Mouse (Mus musculus) brain, embryonic 18.5 days (tissue): ENCODE measurements around the gene Slc7a7.

Source experiments
- DNase-seq: peaks from one replicate; pipeline ENCODE4 v3.0.0-alpha.2; 2012; ENCODE audit warnings: low read depth, low spot score

The Slc7a7 gene

DNA sequence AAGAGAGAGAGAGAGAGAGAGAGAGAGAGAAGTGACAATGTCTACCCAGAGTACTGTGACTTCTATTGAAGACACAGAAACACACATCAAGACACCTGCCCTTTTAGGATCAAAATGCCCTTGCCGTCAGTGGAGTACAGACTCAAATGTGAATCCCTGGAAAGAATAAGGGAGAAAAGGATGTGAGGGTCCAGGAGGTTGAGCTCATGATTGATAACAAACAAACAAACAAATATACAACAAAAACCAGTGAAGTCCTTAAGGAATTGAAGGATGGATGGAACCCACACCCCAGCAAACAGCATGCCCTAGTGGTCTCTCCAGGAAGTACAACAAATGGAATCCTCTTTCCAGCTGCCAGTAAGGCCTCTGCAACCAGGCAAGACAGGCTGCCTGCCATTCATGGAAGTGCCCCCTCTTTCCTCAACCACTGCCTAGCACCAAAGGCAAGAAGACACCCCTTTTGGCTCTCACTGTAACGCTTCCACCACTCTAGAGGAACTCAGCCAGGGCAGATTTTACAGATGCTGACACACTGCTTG lies 4.9 kb downstream of the Slc7a7 start:
- DNase-seq: no peak

DNA sequence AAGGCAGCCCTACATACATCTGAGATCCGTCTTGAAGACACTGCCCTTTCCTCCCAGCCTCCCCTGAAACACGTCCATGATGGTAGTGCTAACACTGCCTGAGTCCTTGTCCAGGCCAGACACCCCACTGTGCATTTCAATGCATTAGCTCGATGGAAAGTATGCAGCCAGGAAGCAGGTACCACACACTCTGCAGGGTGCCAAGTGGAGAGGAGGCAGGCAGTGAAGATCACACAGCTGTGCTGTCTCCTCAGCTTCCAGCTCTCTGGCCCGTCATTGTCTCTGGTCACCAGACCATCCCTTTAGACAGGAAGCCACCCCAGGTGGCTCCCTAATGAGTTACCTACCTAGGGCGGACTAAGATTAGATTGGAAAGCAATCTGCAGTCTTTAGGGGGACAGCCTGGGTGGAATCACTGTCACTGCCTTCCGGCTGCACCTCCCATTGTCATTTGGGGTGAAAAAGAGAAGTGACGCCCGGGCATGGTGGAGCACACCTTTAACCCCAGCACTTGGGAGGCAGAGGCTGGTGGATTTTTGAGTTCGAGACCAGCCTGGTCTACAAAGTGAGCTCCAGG lies 5.5 kb downstream of the Slc7a7 start:
- no peak for DNase-seq

DNA sequence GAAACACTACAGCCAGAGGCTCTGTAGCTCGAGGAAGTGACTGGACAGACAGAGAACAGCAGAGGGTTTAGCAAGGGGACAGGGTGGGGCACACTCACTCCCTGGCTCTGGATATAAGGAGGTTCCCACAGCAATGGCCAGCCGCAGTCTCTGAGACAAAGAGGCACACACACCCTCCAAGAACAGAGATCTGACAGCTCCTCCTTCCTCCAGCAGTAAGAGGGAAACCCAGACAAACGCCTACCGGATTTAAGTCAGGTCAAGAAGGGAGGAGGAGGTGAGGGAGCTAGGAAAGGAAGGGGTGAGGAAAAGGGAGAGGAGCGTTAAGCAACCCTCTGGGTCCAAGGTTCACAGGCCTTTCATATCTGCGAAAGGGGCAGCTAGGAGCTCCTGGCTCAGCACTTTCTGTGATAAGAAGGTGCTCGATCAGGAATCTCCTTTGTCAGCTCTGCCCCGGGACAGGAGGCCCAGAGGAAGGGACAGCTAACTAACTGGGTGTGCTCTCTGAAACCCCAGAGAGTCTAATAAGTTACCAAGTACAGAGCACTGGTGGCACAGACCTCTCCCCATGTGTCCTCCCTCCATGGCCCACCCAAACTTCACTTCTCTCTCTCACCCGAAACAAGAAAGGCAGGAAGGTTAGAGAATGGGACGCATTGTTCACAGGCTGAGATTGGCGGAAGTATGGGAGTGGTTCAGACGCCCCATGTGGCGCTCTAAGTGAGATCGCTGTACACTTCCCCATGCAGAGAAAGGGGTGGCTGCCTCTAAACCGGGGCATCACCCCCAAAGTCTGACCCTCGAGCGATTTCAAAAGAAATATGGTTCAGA lies 7.4 kb downstream of the Slc7a7 start:
- no peak for DNase-seq

DNA sequence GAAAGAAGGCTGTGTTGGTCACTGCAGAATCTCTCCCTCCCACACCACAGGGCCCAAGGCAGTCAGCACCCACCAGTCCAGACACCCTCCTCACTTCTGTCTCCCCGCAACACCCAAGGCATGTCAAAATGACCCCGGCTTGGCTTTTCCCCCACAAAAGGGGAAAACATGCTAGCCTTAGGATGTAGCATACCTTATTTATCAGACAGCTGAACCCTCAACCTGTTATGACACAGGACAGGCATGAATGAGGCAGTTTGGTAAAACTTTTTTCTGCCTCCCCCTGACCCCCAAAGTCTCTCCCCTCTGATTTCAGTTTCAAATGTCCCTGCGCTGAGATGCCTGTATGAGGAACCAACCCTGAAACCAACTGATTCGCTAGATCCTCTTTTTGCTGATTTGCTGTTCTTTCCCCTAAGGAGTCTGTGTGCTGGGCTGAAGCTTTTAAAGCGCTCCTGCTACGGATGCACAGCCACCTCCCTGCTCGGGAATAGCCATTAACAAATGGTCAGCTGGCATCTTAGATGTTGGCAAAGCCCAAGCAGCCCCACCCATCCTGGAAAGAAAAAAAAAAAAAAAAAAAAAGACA lies 8.4 kb downstream of the Slc7a7 start:
- DNase-seq: no peak

DNA sequence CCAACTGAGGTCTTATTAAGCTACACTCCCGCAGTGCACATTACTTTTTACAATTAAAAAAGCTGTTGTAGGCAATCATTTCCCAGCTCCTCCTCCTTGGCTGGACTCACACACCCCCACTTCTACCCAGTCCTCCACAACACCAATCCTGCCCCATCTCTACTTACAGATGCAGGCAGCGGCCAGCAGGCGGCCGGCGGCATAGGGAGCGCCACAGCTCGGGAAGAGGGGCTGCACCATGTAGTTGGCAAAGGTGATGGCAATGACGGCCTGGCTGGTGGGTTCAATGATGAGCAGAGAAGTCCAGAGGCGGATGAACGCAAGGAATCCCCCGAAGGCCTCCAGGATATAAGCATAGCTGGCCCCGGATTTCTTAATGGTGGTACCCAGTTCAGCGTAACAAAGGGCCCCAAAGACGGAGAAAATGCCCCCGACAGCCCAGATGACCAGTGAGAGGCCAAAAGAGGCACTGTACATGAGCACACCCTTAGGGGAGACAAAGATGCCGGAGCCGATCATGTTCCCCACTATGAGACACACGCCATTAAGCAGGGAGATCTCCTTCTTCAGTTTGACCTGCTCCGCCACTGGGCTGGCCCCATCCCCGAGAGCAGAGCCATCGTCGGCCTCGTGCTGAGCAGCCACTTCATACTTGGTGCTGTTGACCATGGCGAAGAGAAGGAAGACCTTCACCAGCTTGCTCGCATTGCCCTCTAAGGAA lies 9.1 kb downstream of the Slc7a7 start:
- DNase-seq: no peak

DNA sequence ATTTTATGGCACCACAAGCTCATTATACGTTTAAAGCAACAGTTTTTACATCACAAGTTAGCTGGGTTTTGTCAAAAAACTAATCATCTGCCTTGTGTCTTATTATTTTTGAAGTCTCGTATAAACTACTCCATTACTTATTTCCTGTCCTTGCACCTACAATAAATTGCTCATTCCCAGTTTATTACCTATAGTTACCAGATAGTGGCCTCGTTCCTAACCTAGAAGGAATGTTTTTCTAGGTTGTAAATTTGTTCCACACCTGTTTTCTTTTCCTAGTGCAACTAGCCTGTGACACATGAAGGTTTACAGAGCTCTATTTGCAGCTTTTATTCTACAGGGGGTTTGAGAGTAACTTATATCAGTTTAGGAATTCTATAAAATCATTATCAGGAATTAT lies 15.9 kb downstream of the Slc7a7 start:
- DNase-seq: no peak

DNA sequence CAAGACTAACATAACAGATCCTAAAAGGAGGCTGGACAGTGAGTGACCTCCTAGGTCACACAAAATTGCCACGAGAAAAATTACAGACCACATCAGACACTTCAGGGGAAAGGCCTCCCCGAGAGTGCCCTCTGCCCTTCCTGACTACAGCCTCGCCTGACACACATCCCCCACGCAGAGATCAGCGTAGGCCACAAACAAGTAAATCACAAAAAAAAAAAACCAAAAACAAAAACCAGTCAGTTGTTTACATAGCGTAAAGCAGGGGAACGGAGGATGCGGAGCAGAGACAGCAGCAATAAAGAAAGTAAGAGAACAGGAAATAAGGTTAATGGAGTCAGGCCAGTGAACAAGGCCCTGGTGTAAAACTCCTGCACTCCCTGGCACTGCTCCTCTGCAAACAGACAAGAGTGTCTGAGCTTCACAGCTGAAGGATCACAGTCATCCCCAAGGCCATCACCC lies 18.6 kb downstream of the Slc7a7 start:
- DNase-seq: no peak

DNA sequence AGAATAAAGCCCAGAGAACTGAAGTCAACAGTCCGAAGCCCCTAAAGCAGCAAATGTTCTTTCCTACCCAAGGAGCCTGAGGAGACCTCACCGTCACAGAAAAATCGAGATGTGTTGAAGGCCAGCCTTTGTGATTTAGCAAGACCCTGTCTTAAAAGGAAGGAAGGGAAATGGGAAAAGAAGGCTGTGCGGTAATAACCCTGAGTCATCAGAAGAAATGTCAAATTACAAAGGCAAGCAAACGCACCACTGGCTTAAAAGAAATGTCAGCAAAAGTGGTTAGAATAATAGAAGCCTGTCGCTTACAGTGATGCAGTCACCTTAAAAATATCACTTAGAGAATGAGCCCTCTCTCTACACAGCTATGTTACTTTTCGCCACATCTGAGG lies 19.1 kb downstream of the Slc7a7 start:
- no peak for DNase-seq

DNA sequence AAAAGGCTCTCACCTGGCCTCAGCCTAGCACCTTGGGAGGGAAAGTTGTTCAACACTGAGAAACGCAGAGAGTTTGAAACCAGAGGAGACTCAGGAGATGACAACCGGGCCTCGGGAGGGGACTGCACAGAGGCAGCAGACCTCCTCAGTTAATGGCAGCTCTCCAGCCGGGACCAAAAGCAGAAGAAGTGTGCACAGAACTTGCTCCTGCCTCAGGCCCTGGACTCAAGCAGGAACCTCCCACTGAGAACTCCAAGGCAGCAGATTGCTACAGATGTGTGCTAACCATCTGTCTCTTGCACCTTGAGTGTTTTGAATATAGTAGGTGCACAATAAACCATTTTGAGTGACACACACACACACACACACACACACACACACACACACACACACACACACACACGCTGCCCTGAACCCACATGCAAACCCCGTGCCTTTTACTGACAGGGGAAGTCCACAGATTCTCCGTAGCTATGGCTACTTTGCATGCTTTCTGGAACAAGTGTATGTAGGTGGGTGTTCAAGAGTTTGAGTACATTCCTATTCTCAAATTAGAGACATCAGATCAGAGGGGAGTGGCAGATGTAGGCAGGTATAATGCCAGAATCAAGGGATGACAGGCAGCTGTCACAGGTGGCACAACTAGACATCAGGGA lies 19.6 kb downstream of the Slc7a7 start:
- no peak for DNase-seq

DNA sequence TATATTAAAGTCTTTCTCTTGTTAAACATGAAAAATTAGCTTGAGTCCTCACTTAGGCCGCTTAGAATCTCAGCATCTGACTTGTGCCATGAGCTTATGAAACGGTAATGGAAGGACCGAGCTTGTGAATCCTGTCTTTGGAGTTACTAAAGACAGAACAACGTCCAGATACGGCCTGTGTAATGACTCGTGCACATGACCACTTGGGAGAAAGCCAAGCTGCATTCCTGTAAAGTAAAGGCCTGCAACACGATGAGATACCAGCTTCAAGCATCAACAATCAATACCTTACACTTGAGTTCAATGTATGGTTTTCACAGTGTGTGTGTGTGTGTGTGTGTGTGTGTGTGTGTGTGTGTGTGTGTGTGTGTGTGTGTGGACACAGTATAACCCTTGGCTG lies 20.9 kb downstream of the Slc7a7 start:
- DNase-seq: no peak

DNA sequence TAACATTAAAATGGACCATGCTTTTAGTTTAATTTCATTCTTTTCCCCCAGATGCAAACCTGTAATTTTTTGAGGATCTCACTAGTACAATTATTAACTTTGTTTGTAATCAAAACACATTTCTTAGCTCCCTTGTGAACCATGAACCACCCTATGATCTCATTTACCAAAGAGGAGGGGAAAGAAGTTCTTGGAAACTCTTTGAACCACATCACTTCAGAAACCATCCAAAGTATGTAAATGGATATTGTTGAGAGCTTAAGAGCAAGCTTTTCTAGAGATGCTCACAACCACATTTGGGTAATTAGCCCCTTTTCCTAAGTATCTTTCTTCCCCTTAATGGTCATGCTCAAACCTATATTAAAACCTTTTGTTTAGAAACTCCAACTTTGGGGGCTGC lies 23.3 kb downstream of the Slc7a7 start:
- no peak for DNase-seq

DNA sequence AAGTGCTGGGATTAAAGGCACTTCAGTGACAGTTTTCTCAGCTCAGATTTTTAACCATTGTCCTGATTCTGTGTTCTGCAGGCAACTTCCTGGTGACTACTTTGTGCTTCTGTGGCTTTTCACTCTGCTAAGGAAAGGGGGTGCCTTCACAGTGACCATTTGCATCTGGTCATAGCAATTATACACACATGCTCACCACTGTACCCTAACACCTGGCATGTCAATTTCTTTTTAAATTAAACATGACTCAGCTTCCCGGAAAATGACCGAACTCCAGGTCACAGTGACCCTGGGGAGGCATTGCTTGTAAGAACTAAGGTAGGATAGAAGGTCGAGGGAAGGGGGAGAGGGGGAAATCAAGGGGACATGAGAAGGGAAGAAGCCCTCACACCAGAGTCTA lies 23.8 kb downstream of the Slc7a7 start:
- DNase-seq: no peak

DNA sequence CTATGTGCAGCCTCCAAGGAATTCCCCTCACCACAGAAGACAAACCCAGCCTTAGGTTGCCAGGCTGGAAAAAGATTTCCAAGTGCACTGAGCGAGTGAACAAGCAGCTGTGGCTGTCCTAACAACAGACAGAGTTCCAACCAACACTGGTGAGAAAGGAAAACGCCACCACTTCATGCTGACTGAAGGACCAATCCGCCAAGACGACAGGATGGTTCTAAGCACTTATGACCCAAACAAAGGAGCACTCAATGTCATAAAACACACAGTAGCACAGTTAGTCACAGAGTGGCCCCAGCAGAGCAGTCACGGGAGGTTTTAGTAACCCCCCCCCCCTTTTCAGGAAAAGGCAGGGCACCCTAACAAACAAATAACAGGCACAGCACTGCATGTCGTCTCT lies 26.7 kb downstream of the Slc7a7 start:
- DNase-seq: no peak

DNA sequence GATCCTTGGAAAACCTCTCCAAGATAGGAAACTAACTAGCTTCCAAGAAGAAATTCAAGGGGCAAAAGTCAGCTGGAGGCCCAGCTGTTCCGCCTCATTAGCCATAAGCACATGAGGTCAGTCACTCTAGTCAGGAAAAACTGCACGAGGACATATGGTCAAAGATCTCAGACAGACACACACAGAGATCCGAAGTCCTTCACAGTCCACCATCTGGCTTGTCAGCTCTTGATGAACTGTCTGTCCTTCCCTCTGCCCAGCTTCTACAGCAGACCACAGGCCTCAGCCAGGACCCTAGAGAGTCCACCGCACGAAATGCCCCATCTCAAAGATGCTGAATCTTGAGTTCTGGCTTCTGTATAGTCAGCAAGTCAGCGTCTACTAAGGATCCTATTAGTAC lies 30.0 kb downstream of the Slc7a7 start:
- no peak for DNase-seq

DNA sequence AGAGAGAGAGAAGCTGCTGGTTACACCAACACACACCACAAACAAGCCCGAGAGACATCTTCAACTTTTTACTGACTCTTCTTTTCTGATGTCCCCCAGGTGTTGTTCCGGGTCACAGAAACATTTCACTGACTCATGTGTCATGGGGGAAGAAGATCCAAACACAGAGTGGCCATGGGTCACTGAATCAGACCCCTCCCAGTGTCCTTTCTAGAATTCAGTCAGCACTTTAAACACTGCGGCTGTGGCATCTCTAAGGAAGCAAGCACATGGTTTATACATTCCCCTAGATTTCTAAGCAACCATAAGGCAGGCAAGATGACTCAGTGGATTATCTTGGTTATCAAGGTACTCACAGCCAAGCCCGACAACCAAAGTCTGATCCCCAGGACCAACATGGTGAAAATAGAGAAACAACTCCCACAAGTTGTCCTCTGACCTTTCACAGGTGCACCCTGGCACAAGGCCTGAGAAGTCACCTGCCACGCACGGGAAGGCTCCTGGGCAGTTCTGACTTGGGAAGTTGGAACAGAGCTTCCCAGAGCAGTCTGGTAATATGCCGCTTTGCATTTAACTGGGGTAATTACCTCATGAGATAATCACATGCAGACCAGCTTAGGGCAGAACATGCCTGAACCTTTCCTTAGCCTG lies 31.5 kb downstream of the Slc7a7 start:
- no peak for DNase-seq

DNA sequence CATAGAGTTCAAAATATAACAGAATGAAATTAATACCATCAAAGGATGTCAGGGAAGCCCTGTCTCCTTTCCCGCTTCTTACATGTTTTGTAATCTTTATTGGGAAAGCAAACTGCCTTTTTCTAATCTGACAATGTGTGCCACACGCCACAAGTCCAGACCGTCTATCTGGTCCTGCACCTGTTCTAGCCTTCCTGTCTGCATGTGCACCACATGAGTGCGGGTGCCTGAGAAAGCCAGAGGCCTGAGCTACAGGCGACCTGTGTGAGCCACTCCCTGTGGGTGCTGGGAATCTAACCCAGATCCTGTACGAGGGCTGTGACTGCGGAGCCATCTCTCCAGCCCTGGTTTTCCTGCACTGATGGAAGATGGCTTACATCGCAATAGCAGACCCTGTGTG lies 33.2 kb downstream of the Slc7a7 start:
- DNase-seq: no peak

DNA sequence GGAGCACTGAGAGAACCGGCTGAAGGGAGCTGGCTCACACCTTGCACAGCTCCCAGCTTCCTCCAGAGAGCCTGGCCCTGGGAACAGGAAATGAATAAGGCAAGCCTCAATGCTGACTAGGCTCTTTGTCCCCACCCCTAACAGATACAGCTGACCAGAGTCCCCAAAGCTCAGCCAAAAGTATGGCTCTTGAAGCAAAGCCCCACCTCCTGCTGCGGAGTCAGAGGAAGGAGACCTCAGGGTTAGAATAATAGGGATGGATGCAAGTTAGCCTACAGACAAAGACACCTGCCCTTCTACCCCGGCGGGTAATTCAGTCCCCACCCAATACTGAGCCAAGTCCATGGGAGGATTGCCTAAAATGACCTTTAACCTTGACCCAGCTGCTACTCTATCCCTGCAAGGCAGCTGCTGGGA lies 34.2 kb downstream of the Slc7a7 start:
- DNase-seq: no peak

DNA sequence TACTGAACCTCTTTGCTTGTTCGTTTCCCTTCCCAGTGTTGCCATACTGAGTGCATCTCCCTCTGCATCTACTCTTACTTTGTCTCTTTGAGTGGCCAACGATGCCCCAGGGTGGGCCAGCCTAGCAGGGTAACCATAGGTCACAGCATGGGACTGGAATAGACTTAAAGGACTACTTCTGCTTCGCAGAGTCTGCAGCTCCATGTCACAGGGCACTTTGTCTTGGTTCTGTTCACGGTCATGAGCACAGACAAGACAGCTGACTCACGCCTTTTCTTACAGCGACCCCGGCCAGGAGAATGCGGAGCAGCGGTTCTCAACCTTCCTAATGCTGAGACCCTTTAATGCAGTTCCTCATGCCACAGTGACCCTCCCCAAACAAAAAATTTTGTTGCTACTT lies 34.9 kb downstream of the Slc7a7 start:
- DNase-seq: no peak

DNA sequence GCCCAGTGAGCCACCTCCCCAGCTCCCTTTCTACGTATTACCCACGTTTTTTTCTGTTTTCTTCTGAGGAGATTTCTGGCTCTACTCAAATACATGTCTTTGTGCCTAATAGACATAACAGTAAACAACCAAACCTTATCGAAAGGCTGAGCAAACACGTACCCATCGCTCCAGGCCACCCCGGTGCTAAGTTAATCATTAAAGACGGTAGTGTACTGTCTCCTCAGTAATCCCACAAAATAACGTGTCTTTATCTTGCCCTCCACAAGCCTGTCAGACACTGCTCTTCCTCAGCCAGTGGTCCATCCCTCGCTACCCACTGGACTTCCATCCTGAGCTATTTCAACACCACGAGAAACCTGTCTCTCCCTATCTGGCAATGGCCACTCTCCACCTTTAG lies 35.8 kb downstream of the Slc7a7 start:
- DNase-seq: no peak

DNA sequence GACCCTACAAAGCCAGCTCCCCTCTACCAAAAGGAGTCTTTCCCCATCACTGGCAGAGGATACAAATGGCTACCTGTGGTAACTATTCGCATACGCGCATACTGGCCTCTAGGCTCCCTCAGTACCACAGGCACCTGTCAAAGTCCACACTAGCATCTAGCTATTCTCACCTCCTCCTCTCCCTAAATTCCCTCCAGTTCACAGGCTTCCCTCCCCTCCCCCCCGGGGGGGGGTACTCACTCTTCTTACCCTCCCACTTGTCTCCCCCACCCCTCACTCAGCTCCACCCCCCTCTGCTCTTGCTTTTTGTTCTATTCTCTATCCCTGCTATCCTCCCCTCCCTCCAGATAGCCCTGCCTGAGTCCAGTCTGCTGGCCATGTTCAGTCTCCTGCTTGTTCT lies 37.0 kb downstream of the Slc7a7 start:
- no peak for DNase-seq

DNA sequence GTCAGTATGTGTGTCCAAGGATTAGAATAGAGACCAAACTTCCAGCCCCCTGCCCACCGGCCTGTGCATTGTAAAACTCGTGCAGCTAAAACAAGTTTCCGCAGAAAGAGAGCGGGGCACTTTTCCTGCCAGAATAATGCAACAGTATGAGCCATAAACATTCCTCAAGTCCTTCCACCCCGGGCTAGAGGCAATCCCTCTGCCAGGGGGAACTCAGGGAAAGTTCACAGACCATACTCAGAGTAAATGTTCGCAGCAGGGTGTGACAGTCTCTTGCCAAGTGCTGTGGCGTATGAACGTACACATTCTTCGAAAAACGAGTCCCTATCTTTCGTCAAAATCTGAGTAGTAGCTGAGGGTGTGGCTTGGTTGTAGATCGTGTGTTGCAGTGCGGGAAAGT lies 38.0 kb downstream of the Slc7a7 start:
- no peak for DNase-seq
